Mouse (Mus musculus) thymus, postnatal 0 days (tissue): Measurements from ENCODE around the gene Dchs2. TPM values are rescaled to one million over a fixed set of nuclear protein-coding genes. Genes with fewer than 3 reads are reported as not detected.
"Not testable (repeated sequence)": the region's sequence is repeated elsewhere in the genome, so short reads cannot be mapped to it uniquely, and the experiment has no call there.

ENCODE experiments used
- DNase-seq: peaks from one replicate; pipeline ENCODE4 v3.0.0-alpha.2; 2015; ENCODE audit warnings: low spot score
- polyA plus RNA-seq: library from polyadenylated mRNA; unstranded; fragments of >200 nt; fragmentation: Nextera tagmentation; extraction: Ambion mirVana; gene quantifications from 2 replicates; pipeline ENCODE4 v1.2.1, GENCODE M21; 2015

The Dchs2 gene
- polyA plus RNA-seq, result 0.08 and 0.12 TPM in 2 replicates

- DNase-seq, result no peak
These were observed at the start of gene Dchs2 for GRCm38 (mm10) chr3:83127726-83128448. Dchs2 (plus strand) TSS chr3:83127948.

DNA sequence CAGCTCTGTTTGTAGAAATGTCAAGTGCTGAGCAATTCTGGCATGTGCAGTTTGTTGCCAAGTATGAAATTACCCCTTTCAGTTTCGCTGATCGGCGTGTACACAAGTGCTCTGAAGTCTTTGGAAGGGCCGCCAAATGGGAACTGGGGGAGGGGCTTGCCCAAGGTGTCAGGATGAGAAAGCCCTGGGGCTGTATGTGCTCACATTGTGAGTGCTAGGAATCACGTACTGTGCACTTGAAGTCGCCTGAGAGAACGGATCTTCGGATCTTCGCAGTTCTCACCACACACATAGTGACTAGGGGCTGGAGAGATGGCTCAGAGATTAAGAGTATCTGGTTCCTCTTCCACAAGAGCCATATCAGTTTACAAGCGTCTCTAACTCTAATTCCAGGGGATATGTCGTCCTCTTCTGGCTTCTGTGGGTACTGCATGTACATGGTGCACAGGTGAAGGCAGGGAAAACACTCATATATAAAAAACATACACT is 47.1 kb upstream of the Dchs2 start:
- DNase-seq, result peak; percentile 58

GRCm38 (mm10) chr3:83097586-83097985 is 30.2 kb upstream of the Dchs2 start:
- no peak for DNase-seq

GRCm38 (mm10) chr3:83098546-83099034 is 29.2 kb upstream of the Dchs2 start:
- DNase-seq, result no peak

- no peak for DNase-seq
These were observed 28.6 kb upstream of the Dchs2 start for GRCm38 (mm10) chr3:83099139-83099538.

- DNase-seq, result no peak
These were observed 28.1 kb upstream of the Dchs2 start for GRCm38 (mm10) chr3:83099651-83100050.

DNA sequence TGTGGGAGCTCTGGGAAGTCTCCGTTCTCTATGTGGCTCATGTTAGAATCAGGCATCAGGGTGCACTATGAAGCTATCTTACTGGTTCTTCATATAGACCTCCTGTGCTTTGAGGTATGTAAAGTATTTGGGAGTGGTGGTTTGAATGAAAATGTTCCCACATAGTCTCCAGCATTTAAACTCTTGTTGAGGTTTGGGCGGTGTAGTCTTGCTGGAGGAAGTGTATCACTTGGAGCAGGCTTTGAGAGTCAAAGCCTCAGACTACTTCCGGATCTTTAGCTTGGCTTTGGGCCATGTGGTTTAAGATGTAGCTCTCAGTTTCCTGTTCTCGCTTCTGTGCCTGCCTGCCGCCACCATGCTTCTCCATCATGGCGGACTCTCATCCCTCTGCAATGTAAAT is 25.5 kb upstream of the Dchs2 start:
- no peak for DNase-seq

GRCm38 (mm10) chr3:83110163-83110562 is 17.6 kb upstream of the Dchs2 start:
- peak; percentile 33 for DNase-seq

- no peak for DNase-seq
These were observed 16.1 kb upstream of the Dchs2 start for GRCm38 (mm10) chr3:83111485-83112261.

DNA sequence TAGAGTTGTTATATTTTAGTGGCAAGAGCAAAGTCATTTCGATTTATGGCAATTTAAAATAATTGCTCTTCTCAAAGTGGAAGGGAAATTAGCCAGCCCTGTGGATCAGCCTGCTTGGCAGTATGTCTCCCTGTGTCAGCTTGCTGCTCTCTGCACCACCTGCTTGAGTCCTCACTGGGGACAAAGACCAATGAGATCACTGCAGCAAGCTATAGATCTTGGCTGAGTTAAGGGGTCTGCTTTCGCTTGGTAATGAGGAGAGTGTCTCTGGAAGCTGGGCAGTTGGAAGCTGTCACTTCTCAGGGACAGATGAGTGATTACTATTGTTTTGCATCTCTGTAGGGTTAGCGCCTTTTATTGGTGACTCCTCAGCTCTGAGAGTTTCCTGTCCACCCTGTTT is 14.9 kb upstream of the Dchs2 start:
- no peak for DNase-seq

DNA sequence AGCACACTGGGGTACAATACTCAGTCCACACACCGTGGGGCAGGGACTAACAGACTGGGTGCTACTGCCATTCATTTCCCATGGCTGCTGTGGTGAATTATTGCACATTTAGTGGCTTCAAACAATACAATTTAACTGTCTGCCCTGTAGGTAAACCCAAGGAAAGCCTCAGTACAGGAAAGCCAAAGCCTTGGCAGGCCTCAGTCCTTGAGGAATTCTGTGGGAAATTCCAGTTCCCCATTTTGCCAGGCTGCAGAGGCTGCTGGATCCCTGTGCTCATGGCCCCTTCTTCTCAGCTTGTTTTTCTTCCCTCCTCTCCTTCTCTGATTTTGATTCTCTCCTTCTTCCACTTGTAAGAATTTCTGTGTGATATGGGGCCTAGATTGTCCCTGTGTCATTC is 12.8 kb upstream of the Dchs2 start:
- DNase-seq, result no peak

- DNase-seq, result no peak
These were observed 10.2 kb upstream of the Dchs2 start for GRCm38 (mm10) chr3:83117592-83117991.

GRCm38 (mm10) chr3:83123945-83124344 is 3.8 kb upstream of the Dchs2 start:
- DNase-seq, result not testable (repeated sequence)

DNA sequence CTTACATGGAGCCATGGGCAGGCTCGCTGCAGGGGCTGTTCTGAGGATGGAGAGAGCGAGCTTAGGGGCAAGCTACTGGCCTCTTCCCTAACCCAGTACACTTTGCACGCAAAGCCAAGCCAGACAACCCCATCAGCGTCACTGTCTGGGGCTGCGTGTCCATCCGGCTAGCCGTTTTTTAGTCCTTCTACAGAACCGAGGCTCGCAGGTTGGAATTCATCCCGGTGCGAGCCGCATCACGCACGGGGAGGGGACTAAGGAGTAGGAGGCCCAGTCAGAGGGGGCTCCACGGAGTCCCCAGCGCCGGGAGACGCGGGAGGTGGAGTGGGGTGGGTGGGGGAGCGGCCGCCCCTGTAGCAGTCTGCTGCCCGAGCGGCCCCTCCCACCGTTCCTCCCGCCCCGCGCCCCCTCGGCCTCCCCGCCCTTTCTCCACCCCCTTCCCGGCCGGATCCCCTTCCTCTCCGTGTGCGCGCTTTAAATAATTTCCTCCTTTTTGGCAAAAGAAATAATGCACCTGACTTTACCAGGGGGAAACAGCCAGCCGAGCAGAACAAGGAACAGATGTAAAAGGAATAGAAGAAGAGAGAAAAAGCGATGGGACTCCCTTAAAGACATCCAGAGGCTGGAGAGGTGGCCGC is 541 bp upstream of the Dchs2 start:
- DNase-seq, result no peak

- no peak for DNase-seq
These were observed 738 bp downstream of the Dchs2 start for GRCm38 (mm10) chr3:83128449-83128922.

- DNase-seq, result no peak
These were observed 1.4 kb downstream of the Dchs2 start for GRCm38 (mm10) chr3:83129151-83129550.

DNA sequence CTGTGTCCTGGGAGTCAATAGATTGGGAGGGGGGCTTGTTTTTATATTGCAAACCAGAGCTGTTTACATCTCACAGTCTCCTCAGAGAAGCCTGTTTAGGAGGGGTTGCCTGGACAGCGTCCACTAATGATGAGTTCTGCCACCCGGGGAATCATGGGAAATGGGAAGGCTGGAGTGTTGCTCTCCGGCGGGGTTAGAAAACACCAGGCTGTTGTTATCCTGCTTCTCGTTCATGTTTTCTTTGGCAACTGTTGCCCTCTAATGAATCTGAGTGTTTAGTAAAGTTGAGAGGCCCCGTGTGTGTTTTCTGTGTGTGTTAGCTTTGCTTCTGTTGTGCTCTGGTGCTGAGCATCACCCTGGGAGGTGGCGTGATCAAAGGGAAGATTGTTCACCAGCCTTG is 8.7 kb downstream of the Dchs2 start:
- no peak for DNase-seq

GRCm38 (mm10) chr3:83138820-83139219 is 11.1 kb downstream of the Dchs2 start:
- DNase-seq, result no peak

DNA sequence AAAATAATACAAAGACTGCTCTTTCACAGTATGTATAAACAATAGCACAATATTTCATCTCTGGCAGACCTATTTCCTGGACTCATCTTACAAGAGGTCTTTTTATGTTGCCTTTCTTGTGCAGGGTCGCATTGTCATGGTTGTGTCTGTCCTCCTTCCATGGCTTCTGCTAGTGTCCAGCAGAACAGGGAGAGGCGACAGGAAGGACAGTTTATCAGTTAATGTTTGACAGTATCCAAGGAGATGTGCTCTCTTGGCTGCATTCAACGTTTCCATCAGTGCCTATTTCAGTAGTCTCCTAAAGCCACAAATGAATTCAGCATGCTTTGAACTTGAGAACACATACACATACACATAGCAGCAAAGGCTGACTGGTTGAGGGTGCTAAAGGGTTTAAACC is 17.9 kb downstream of the Dchs2 start:
- no peak for DNase-seq

GRCm38 (mm10) chr3:83147273-83148054 is 19.7 kb downstream of the Dchs2 start:
- no peak for DNase-seq

DNA sequence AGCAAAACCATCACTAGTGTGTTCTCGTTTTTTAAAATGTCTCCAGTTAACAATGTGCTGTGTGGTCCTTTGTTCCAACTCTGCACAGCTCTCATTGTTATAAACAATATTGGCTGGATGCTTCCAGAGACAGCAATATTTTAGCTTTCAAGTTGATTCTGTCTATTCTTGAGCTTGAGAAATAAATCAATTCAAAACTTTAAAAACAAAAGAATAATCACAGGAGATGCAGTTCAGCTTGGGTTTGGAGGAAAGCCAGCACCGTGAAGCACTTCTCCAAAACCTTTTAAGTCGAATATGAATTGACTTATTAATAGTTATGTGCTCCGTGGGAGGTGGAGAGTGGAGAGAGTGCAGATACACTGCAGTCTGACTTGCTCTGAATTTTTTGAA is 20.3 kb downstream of the Dchs2 start:
- DNase-seq, result no peak
